Mouse (Mus musculus) c-Kit-positive CD71-negative TER-119-negative erythroid progenitor cells, embryonic 14.5 days (primary cell): ENCODE measurements around the gene Macrod2.

Experiments used
- DNase-seq: peaks from one replicate; pipeline ENCODE4 v3.0.0-alpha.2; 2013; ENCODE audit warnings: low read depth

Gene Macrod2

GRCm38 (mm10) chr2:140395179-140395578 is at the start of gene Macrod2:
Gene Macrod2, plus strand, starts transcription at chr2:140395309.
- DNase-seq: peak; percentile 91

GRCm38 (mm10) chr2:140359905-140360304 is 35.2 kb upstream of the Macrod2 start:
- no peak for DNase-seq

GRCm38 (mm10) chr2:140364804-140365203 is 30.3 kb upstream of the Macrod2 start:
- no peak for DNase-seq

- DNase-seq: no peak
Observed at GRCm38 (mm10) chr2:140389525-140389924, 5.6 kb upstream of the Macrod2 start, which contains the start of gene Sel1l2. Gene Sel1l2, minus strand, starts transcription at chr2:140389706.

- no peak for DNase-seq
Observed at GRCm38 (mm10) chr2:140395744-140396231, 679 bp downstream of the Macrod2 start.

GRCm38 (mm10) chr2:140425844-140426243 is 30.7 kb downstream of the Macrod2 start:
- DNase-seq: no peak

GRCm38 (mm10) chr2:140427283-140427682 is 32.2 kb downstream of the Macrod2 start:
- DNase-seq: peak; percentile 52

GRCm38 (mm10) chr2:140439081-140439480 is 44.0 kb downstream of the Macrod2 start:
- DNase-seq: no peak

- no peak for DNase-seq
Observed at GRCm38 (mm10) chr2:140448636-140449035, 53.5 kb downstream of the Macrod2 start.

- no peak for DNase-seq
Observed at GRCm38 (mm10) chr2:140475770-140476169, 80.7 kb downstream of the Macrod2 start.

GRCm38 (mm10) chr2:140476891-140477290 is 81.8 kb downstream of the Macrod2 start:
- DNase-seq: no peak

- no peak for DNase-seq
Observed at GRCm38 (mm10) chr2:140482604-140483003, 87.5 kb downstream of the Macrod2 start.

- no peak for DNase-seq
Observed at GRCm38 (mm10) chr2:140497688-140498087, 102.6 kb downstream of the Macrod2 start.

- DNase-seq: no peak
Observed at GRCm38 (mm10) chr2:140500951-140501350, 105.8 kb downstream of the Macrod2 start.

- no peak for DNase-seq
Observed at GRCm38 (mm10) chr2:140521472-140521871, 126.4 kb downstream of the Macrod2 start.

GRCm38 (mm10) chr2:140530214-140530613 is 135.1 kb downstream of the Macrod2 start:
- no peak for DNase-seq

GRCm38 (mm10) chr2:140532024-140532423 is 136.9 kb downstream of the Macrod2 start:
- no peak for DNase-seq

- DNase-seq: no peak
Observed at GRCm38 (mm10) chr2:140532859-140533519, 137.9 kb downstream of the Macrod2 start.

- no peak for DNase-seq
Observed at GRCm38 (mm10) chr2:140533621-140534020, 138.5 kb downstream of the Macrod2 start.

- no peak for DNase-seq
Observed at GRCm38 (mm10) chr2:140534583-140534982, 139.5 kb downstream of the Macrod2 start.

GRCm38 (mm10) chr2:140535832-140536571 is 140.9 kb downstream of the Macrod2 start:
- DNase-seq: no peak

GRCm38 (mm10) chr2:140549286-140549685 is 154.2 kb downstream of the Macrod2 start:
- no peak for DNase-seq

- no peak for DNase-seq
Observed at GRCm38 (mm10) chr2:140561426-140561825, 166.3 kb downstream of the Macrod2 start.
